Mouse (Mus musculus) testis, postnatal 14 days (tissue): ENCODE data around the gene Ttc28.

ENCODE experiments used
- DNase-seq: peaks from one replicate; pipeline ENCODE4 v3.0.0; 2021; ENCODE audit warnings: low spot score

Ttc28 gene

GRCm38 (mm10) chr5:111131561-111131960 lies 252.0 kb downstream of the Ttc28 start:
- no peak for DNase-seq

- DNase-seq = no peak
Measured at GRCm38 (mm10) chr5:111133150-111133549, 253.5 kb downstream of the Ttc28 start.

- DNase-seq = no peak
Measured at GRCm38 (mm10) chr5:111133754-111134153, 254.2 kb downstream of the Ttc28 start.

GRCm38 (mm10) chr5:111137283-111137682 lies 257.7 kb downstream of the Ttc28 start:
- DNase-seq = no peak

- no peak for DNase-seq
Measured at GRCm38 (mm10) chr5:111137742-111138141, 258.1 kb downstream of the Ttc28 start.

- DNase-seq = no peak
Measured at GRCm38 (mm10) chr5:111138239-111138833, 258.7 kb downstream of the Ttc28 start.

- no peak for DNase-seq
Measured at GRCm38 (mm10) chr5:111138927-111139565, 259.4 kb downstream of the Ttc28 start.

GRCm38 (mm10) chr5:111139622-111140021 lies 260.0 kb downstream of the Ttc28 start:
- no peak for DNase-seq

- DNase-seq = no peak
Measured at GRCm38 (mm10) chr5:111141139-111141885, 261.7 kb downstream of the Ttc28 start.

GRCm38 (mm10) chr5:111142837-111143236 lies 263.2 kb downstream of the Ttc28 start:
- no peak for DNase-seq

- no peak for DNase-seq
Measured at GRCm38 (mm10) chr5:111144411-111144810, 264.8 kb downstream of the Ttc28 start.

GRCm38 (mm10) chr5:111150581-111150980 lies 271.0 kb downstream of the Ttc28 start:
- no peak for DNase-seq

GRCm38 (mm10) chr5:111151882-111152759 lies 272.5 kb downstream of the Ttc28 start:
- DNase-seq = no peak

- peak; percentile 44 for DNase-seq
Measured at GRCm38 (mm10) chr5:111154586-111154985, 275.0 kb downstream of the Ttc28 start.

- DNase-seq = no peak
Measured at GRCm38 (mm10) chr5:111155271-111155670, 275.7 kb downstream of the Ttc28 start.

- no peak for DNase-seq
Measured at GRCm38 (mm10) chr5:111155928-111156327, 276.3 kb downstream of the Ttc28 start.

GRCm38 (mm10) chr5:111158266-111158665 lies 278.7 kb downstream of the Ttc28 start:
- DNase-seq = no peak

- no peak for DNase-seq
Measured at GRCm38 (mm10) chr5:111159628-111160321, 280.2 kb downstream of the Ttc28 start.

- no peak for DNase-seq
Measured at GRCm38 (mm10) chr5:111161146-111161930, 281.7 kb downstream of the Ttc28 start.

- DNase-seq = no peak
Measured at GRCm38 (mm10) chr5:111162857-111163256, 283.3 kb downstream of the Ttc28 start.

- DNase-seq = no peak
Measured at GRCm38 (mm10) chr5:111163377-111163776, 283.8 kb downstream of the Ttc28 start.
